Mouse (Mus musculus) limb, embryonic 14.5 days (tissue): Measurements from ENCODE around the gene Dolpp1. TPM values are rescaled to one million over a fixed set of nuclear protein-coding genes. Genes with fewer than 3 reads are reported as not detected.

Source experiments
- ATAC-seq: fragments of 200-750 bp; cut with Nextera tagmentation; 2 replicates; pipeline ENCODE4 v1.8.0; 2017; ENCODE audit warnings: low read depth, moderate number of reproducible peaks, moderate TSS enrichment; ENCODE audit not compliant: low FRiP score
- DNase-seq: peaks from one replicate; pipeline ENCODE4 v3.0.0-alpha.2; 2015; ENCODE audit warnings: low spot score
- H3K27ac ChIP-seq: fragments of 300-500 bp; sonication (generic); replicated peaks from 2 replicates; pipeline ENCODE4 v1.5.1; 2014; ENCODE audit warnings: low read depth, mild to moderate bottlenecking, low read length, moderate library complexity, mixed read lengths
- H3K27me3 ChIP-seq: fragments of 300-500 bp; sonication (generic); 2 replicates; pipeline ENCODE4 v1.6.1; 2014; ENCODE audit warnings: low read length, mixed read lengths; ENCODE audit not compliant: control insufficient read depth, insufficient read depth
- H3K36me3 ChIP-seq: fragments of 300-500 bp; sonication (generic); 2 replicates; pipeline ENCODE4 v1.6.1; 2014; ENCODE audit warnings: mild to moderate bottlenecking, low read length, moderate library complexity, mixed read lengths; ENCODE audit not compliant: control insufficient read depth, insufficient read depth
- H3K4me1 ChIP-seq: fragments of 300-500 bp; sonication (generic); 2 replicates; pipeline ENCODE4 v1.6.1; 2014; ENCODE audit warnings: antibody characterized with exemption, low read length, mixed read lengths; ENCODE audit not compliant: control insufficient read depth, insufficient read depth
- H3K4me2 ChIP-seq: fragments of 300-500 bp; sonication (generic); replicated peaks from 2 replicates; pipeline ENCODE4 v1.6.1; 2014; ENCODE audit warnings: low read depth, mild to moderate bottlenecking, low read length, moderate library complexity; ENCODE audit not compliant: severe bottlenecking
- H3K4me3 ChIP-seq: fragments of 300-500 bp; sonication (generic); replicated peaks from 2 replicates; pipeline ENCODE4 v1.5.1; 2014; ENCODE audit warnings: low read length
- H3K9ac ChIP-seq: fragments of 300-500 bp; sonication (generic); 2 replicates; pipeline ENCODE4 v1.6.1; 2014; ENCODE audit warnings: mild to moderate bottlenecking, low read depth, low read length, moderate library complexity; ENCODE audit not compliant: severe bottlenecking
- H3K9me3 ChIP-seq: fragments of 300-500 bp; sonication (generic); 2 replicates; pipeline ENCODE4 v1.6.1; 2016; ENCODE audit warnings: low read length; ENCODE audit not compliant: control insufficient read depth
- POLR2A ChIP-seq: fragments of 200-500 bp; IDR thresholded peaks from 2 replicates; pipeline ENCODE4 v1.8.0; 2012; ENCODE audit warnings: inconsistent platforms, mild to moderate bottlenecking, moderate library complexity, borderline replicate concordance; ENCODE audit not compliant: insufficient read depth, insufficient read length; ENCODE audit errors: extremely low read depth
- WGBS: fragments of 180-500 bp; shearing (Covaris S2); extraction: QIAGEN DNeasy Blood & Tissue Kit; methylation state at CpG from one replicate; pipeline ENCODE4 v1.1.7; 2014; 5-methylcytosine and 5-hydroxymethylcytosine counted together
- microRNA-seq: library from miRNA; unstranded; fragments of <30 nt; microRNA quantifications from one replicate; pipeline ENCODE4, GENCODE M21; 2016
- polyA plus RNA-seq, 2 experiments: library from polyadenylated mRNA; depleted of rRNA in 1 of 2; stranded (reverse) in 1 of 2; unstranded in 1 of 2; fragments of >200 nt; fragmentation: Nextera tagmentation in 1 of 2; extraction: Ambion mirVana in 1 of 2; gene quantifications; 2 replicates each; pipeline versions ENCODE4 v1.2.1 to v1.2.3; 2012 to 2014

Gene Dolpp1
- polyA plus RNA-seq, 2 experiments, result 31.8 to 49.8 TPM

GRCm38 (mm10) chr2:30444450-30444849, 52.4 kb downstream of the Dolpp1 start:
- Histone ChIP-seq H3K4me3 (no peak overlapping the region), H3K36me3 (peaks cover 68% of the 10 kb centered on the region), H3K4me2 (no peak overlapping the region), H3K27ac (peak overlapping the region; percentile 96; the same call in 1 of the 2 replicates), H3K9ac (no peak overlapping the region), H3K4me1 (peaks cover 53% of the 10 kb centered on the region), H3K27me3 (no peaks in the 10 kb centered on the region), H3K9me3 (no peaks in the 10 kb centered on the region)
- TF ChIP-seq POLR2A, result no peak
- ATAC-seq (no peak), DNase-seq (no peak)

- H3K27ac ChIP-seq, result peak overlapping the region; percentile 58
- H3K4me1 ChIP-seq, result peaks cover 45% of the 10 kb centered on the region
- no peak overlapping the region for H3K4me3 ChIP-seq
- no peak overlapping the region for H3K4me2 ChIP-seq
- peak overlapping the region; percentile 45 for H3K9ac ChIP-seq
- peaks cover 6% of the 10 kb centered on the region; the same call in 1 of the 2 replicates for H3K9me3 ChIP-seq
- no peak for ATAC-seq
- 43% methylated on average over 2 of the region's 2 CpGs for WGBS
- no peak for TF ChIP-seq POLR2A
- peaks cover 70% of the 10 kb centered on the region for H3K36me3 ChIP-seq
- peak; percentile 52 for DNase-seq
- H3K27me3 ChIP-seq, result no peaks in the 10 kb centered on the region
Measured at GRCm38 (mm10) chr2:30445312-30445711, 53.3 kb downstream of the Dolpp1 start.

GRCm38 (mm10) chr2:30446891-30447826, 55.1 kb downstream of the Dolpp1 start:
- H3K27me3 ChIP-seq, result no peaks in the 10 kb centered on the region
- ATAC-seq (no peak), DNase-seq (no peak)
- H3K4me2 ChIP-seq, result no peak overlapping the region
- peaks cover 30% of the 10 kb centered on the region for H3K4me1 ChIP-seq
- H3K4me3 ChIP-seq, result no peak overlapping the region
- 85% methylated on average over 10 of the region's 10 CpGs for WGBS
- H3K9me3 ChIP-seq, result peaks cover 9% of the 10 kb centered on the region; the same call in 1 of the 2 replicates
- H3K36me3 ChIP-seq, result peaks cover 73% of the 10 kb centered on the region
- no peak overlapping the region for H3K27ac ChIP-seq
- TF ChIP-seq POLR2A, result no peak
- 0 out of 2 replicates have a peak overlapping the region, but pooled peaks have one; percentile 28 for H3K9ac ChIP-seq

GRCm38 (mm10) chr2:30448371-30448770, 56.3 kb downstream of the Dolpp1 start:
- 84% methylated on average over 7 of the region's 7 CpGs for WGBS

More at GRCm38 (mm10) chr2:30448371-30448770, 56.3 kb downstream of the Dolpp1 start:
- no peak for TF ChIP-seq POLR2A
- Histone ChIP-seq H3K27ac (no peak overlapping the region), H3K36me3 (peaks cover 66% of the 10 kb centered on the region), H3K9ac (no peak overlapping the region), H3K27me3 (no peaks in the 10 kb centered on the region), H3K4me1 (peaks cover 18% of the 10 kb centered on the region), H3K9me3 (peaks cover 9% of the 10 kb centered on the region; the same call in 1 of the 2 replicates), H3K4me3 (no peak overlapping the region), H3K4me2 (no peak overlapping the region)
- no peak for ATAC-seq
- no peak for DNase-seq

Small RNA genes within 50 kb of the gene (microRNA-seq; reads per million reads assigned to microRNA genes)
- not detected for gene Gm47292

Other genes starting within 250 kb of the Dolpp1 start
- 18.5 and 24.7 TPM in 2 replicates for gene Endog, start 220.8 kb upstream of the Dolpp1 start, polyA plus RNA-seq (2012; rRNA removed)
- 20.9 and 22.6 TPM in 2 replicates for gene Endog, start 220.8 kb upstream of the Dolpp1 start, polyA plus RNA-seq (2014; fragmentation: Nextera tagmentation; extraction: Ambion mirVana)
- 69.1 and 73.7 TPM in 2 replicates for gene Spout1, start 213.8 kb upstream of the Dolpp1 start, polyA plus RNA-seq (2012; rRNA removed)
- gene Spout1, start 213.8 kb upstream of the Dolpp1 start, polyA plus RNA-seq (2014; fragmentation: Nextera tagmentation; extraction: Ambion mirVana), result 75.6 and 79.9 TPM in 2 replicates
- 24.5 and 30.3 TPM in 2 replicates for gene Kyat1, start 186.4 kb upstream of the Dolpp1 start, polyA plus RNA-seq (2012; rRNA removed)
- 10.2 and 10.3 TPM in 2 replicates for gene Kyat1, start 186.4 kb upstream of the Dolpp1 start, polyA plus RNA-seq (2014; fragmentation: Nextera tagmentation; extraction: Ambion mirVana)
- 18.8 and 26.3 TPM in 2 replicates for gene Lrrc8a, start 154.5 kb upstream of the Dolpp1 start, polyA plus RNA-seq (2012; rRNA removed)
- gene Lrrc8a, start 154.5 kb upstream of the Dolpp1 start, polyA plus RNA-seq (2014; fragmentation: Nextera tagmentation; extraction: Ambion mirVana), result 47.2 and 53.8 TPM in 2 replicates
- gene Gm28035, start 151.7 kb upstream of the Dolpp1 start, polyA plus RNA-seq (2012; rRNA removed), result 3.8 and 6.0 TPM in 2 replicates
- gene Gm28035, start 151.7 kb upstream of the Dolpp1 start, polyA plus RNA-seq (2014; fragmentation: Nextera tagmentation; extraction: Ambion mirVana), result 0.11 and 0.23 TPM in 2 replicates
- 11.7 and 12.8 TPM in 2 replicates for gene Phyhd1, start 126.1 kb upstream of the Dolpp1 start, polyA plus RNA-seq (2012; rRNA removed)
- 5.0 and 5.1 TPM in 2 replicates for gene Phyhd1, start 126.1 kb upstream of the Dolpp1 start, polyA plus RNA-seq (2014; fragmentation: Nextera tagmentation; extraction: Ambion mirVana)
- gene Gm28038, start 111.2 kb upstream of the Dolpp1 start, polyA plus RNA-seq (2012; rRNA removed), result not detected in 2 replicates
- gene Gm28038, start 111.2 kb upstream of the Dolpp1 start, polyA plus RNA-seq (2014; fragmentation: Nextera tagmentation; extraction: Ambion mirVana), result not detected in 2 replicates
- gene Dolk, start 105.9 kb upstream of the Dolpp1 start, polyA plus RNA-seq (2012; rRNA removed), result 13.8 and 19.0 TPM in 2 replicates
- gene Dolk, start 105.9 kb upstream of the Dolpp1 start, polyA plus RNA-seq (2014; fragmentation: Nextera tagmentation; extraction: Ambion mirVana), result 31.0 and 32.4 TPM in 2 replicates
- 55.6 and 73.6 TPM in 2 replicates for gene Nup188, start 105.9 kb upstream of the Dolpp1 start, polyA plus RNA-seq (2012; rRNA removed)
- 39.8 and 42.6 TPM in 2 replicates for gene Nup188, start 105.9 kb upstream of the Dolpp1 start, polyA plus RNA-seq (2014; fragmentation: Nextera tagmentation; extraction: Ambion mirVana)
- 122 and 167 TPM in 2 replicates for gene Sh3glb2, start 32.9 kb upstream of the Dolpp1 start, polyA plus RNA-seq (2012; rRNA removed)
- gene Sh3glb2, start 32.9 kb upstream of the Dolpp1 start, polyA plus RNA-seq (2014; fragmentation: Nextera tagmentation; extraction: Ambion mirVana), result 64.8 and 70.1 TPM in 2 replicates
- 28.9 and 37.3 TPM in 2 replicates for gene Miga2, start 28.0 kb upstream of the Dolpp1 start, polyA plus RNA-seq (2012; rRNA removed)
- 20.5 and 21.7 TPM in 2 replicates for gene Miga2, start 28.0 kb upstream of the Dolpp1 start, polyA plus RNA-seq (2014; fragmentation: Nextera tagmentation; extraction: Ambion mirVana)
- 25.0 and 31.0 TPM in 2 replicates for gene Crat, start 23.6 kb downstream of the Dolpp1 start, polyA plus RNA-seq (2012; rRNA removed)
- 33.4 and 36.1 TPM in 2 replicates for gene Crat, start 23.6 kb downstream of the Dolpp1 start, polyA plus RNA-seq (2014; fragmentation: Nextera tagmentation; extraction: Ambion mirVana)
- gene Ptpa, start 23.8 kb downstream of the Dolpp1 start, polyA plus RNA-seq (2012; rRNA removed), result 142 and 168 TPM in 2 replicates
- gene Ptpa, start 23.8 kb downstream of the Dolpp1 start, polyA plus RNA-seq (2014; fragmentation: Nextera tagmentation; extraction: Ambion mirVana), result 74.5 and 87.6 TPM in 2 replicates
- 31.0 and 47.8 TPM in 2 replicates for gene Ier5l, start 82.0 kb downstream of the Dolpp1 start, polyA plus RNA-seq (2012; rRNA removed)
- gene Ier5l, start 82.0 kb downstream of the Dolpp1 start, polyA plus RNA-seq (2014; fragmentation: Nextera tagmentation; extraction: Ambion mirVana), result 3.9 and 7.5 TPM in 2 replicates
- 1.2 and 1.3 TPM in 2 replicates for gene Cstad, start 202.8 kb downstream of the Dolpp1 start, polyA plus RNA-seq (2012; rRNA removed)
- 2.2 and 3.1 TPM in 2 replicates for gene Cstad, start 202.8 kb downstream of the Dolpp1 start, polyA plus RNA-seq (2014; fragmentation: Nextera tagmentation; extraction: Ambion mirVana)